Mouse (Mus musculus) midbrain, embryonic 13.5 days (tissue): ENCODE measurements around the gene Rai1. TPM values are rescaled to one million over a fixed set of nuclear protein-coding genes. Genes with fewer than 3 reads are reported as not detected.

Experiments
- ATAC-seq: fragments of 200-750 bp; cut with Nextera tagmentation; 2 replicates; pipeline ENCODE4 v1.8.0; 2017; ENCODE audit warnings: mild to moderate bottlenecking, moderate TSS enrichment, moderate library complexity
- H3K27ac ChIP-seq: fragments of 300-500 bp; sonication (generic); 2 replicates; pipeline ENCODE4 v1.5.1; 2015; ENCODE audit warnings: inconsistent platforms, mild to moderate bottlenecking, moderate library complexity
- H3K27me3 ChIP-seq: fragments of 300-500 bp; sonication (generic); 2 replicates; pipeline ENCODE4 v1.6.1; 2015; ENCODE audit warnings: mild to moderate bottlenecking, inconsistent platforms
- H3K36me3 ChIP-seq: fragments of 300-500 bp; sonication (generic); 2 replicates; pipeline ENCODE4 v1.6.1; 2015; ENCODE audit warnings: mild to moderate bottlenecking, inconsistent platforms
- H3K4me1 ChIP-seq: fragments of 300-500 bp; sonication (generic); replicated peaks from 2 replicates; pipeline ENCODE4 v1.6.1; 2015; ENCODE audit warnings: inconsistent platforms
- H3K4me2 ChIP-seq: fragments of 300-500 bp; sonication (generic); replicated peaks from 2 replicates; pipeline ENCODE4 v1.6.1; 2015; ENCODE audit warnings: moderate library complexity, mild to moderate bottlenecking, inconsistent platforms
- H3K4me3 ChIP-seq: fragments of 300-500 bp; sonication (generic); replicated peaks from 2 replicates; pipeline ENCODE4 v1.5.1; 2015; ENCODE audit warnings: mild to moderate bottlenecking, inconsistent platforms
- H3K9ac ChIP-seq: fragments of 300-500 bp; sonication (generic); replicated peaks from 2 replicates; pipeline ENCODE4 v1.6.1; 2015; ENCODE audit warnings: mild to moderate bottlenecking, inconsistent platforms
- H3K9me3 ChIP-seq: fragments of 300-500 bp; sonication (generic); 2 replicates; pipeline ENCODE4 v1.6.1; 2016; ENCODE audit warnings: mild to moderate bottlenecking, inconsistent platforms
- WGBS: fragments of 180-500 bp; shearing (Covaris S2); methylation state at CpG from one replicate; pipeline ENCODE4 v1.1.7; 2015; 5-methylcytosine and 5-hydroxymethylcytosine counted together
- polyA plus RNA-seq: library from polyadenylated mRNA; unstranded; fragments of >200 nt; fragmentation: Nextera tagmentation; extraction: Ambion mirVana; gene quantifications from 2 replicates; pipeline ENCODE4 v1.2.1, GENCODE M21; 2015

The Rai1 gene
- polyA plus RNA-seq, 1 experiment from 2014 or later, result 32.7 TPM

- Histone ChIP-seq H3K4me1 (no peaks in the 10 kb centered on the region), H3K36me3 (no peaks in the 10 kb centered on the region), H3K4me3 (no peak overlapping the region), H3K27me3 (no peaks in the 10 kb centered on the region), H3K27ac (no peak overlapping the region), H3K9me3 (no peaks in the 10 kb centered on the region; the same call in 1 of the 2 replicates), H3K4me2 (no peak overlapping the region), H3K9ac (no peak overlapping the region)
- WGBS, result 81% methylated on average over 15 of the region's 15 CpGs
- no peak for ATAC-seq
Measured at GRCm38 (mm10) chr11:60073936-60074502, 30.8 kb upstream of the Rai1 start.

GRCm38 (mm10) chr11:60076183-60076582, 28.6 kb upstream of the Rai1 start:
- H3K9me3 ChIP-seq, result no peaks in the 10 kb centered on the region; the same call in 1 of the 2 replicates
- H3K9ac ChIP-seq, result no peak overlapping the region
- no peaks in the 10 kb centered on the region for H3K36me3 ChIP-seq
- no peak overlapping the region for H3K27ac ChIP-seq
- no peak for ATAC-seq
- 82% methylated on average over 3 of the region's 3 CpGs for WGBS
- H3K27me3 ChIP-seq, result no peaks in the 10 kb centered on the region
- no peak overlapping the region for H3K4me3 ChIP-seq
- H3K4me1 ChIP-seq, result no peaks in the 10 kb centered on the region
- no peak overlapping the region for H3K4me2 ChIP-seq

- no peaks in the 10 kb centered on the region; the same call in 1 of the 2 replicates for H3K9me3 ChIP-seq
- no peak overlapping the region for H3K27ac ChIP-seq
- no peak for ATAC-seq
- no peaks in the 10 kb centered on the region for H3K27me3 ChIP-seq
- H3K4me2 ChIP-seq, result no peak overlapping the region
- H3K4me1 ChIP-seq, result no peaks in the 10 kb centered on the region
- H3K4me3 ChIP-seq, result no peak overlapping the region
- WGBS, result 17% methylated on average over 4 of the region's 4 CpGs
- H3K36me3 ChIP-seq, result no peaks in the 10 kb centered on the region
- no peak overlapping the region for H3K9ac ChIP-seq
Measured at GRCm38 (mm10) chr11:60076790-60077189, 28.0 kb upstream of the Rai1 start.

- Histone ChIP-seq H3K36me3 (no peaks in the 10 kb centered on the region), H3K4me1 (peaks cover 9% of the 10 kb centered on the region), H3K4me3 (no peak overlapping the region), H3K4me2 (no peak overlapping the region), H3K9ac (no peak overlapping the region), H3K27ac (no peak overlapping the region), H3K27me3 (no peaks in the 10 kb centered on the region), H3K9me3 (0 out of 2 replicates have a peak, but pooled peaks cover 2% of the 10 kb centered on the region)
- ATAC-seq, result no peak
- WGBS, result 33% methylated on average over 2 of the region's 2 CpGs
Measured at GRCm38 (mm10) chr11:60084589-60084988, 20.2 kb upstream of the Rai1 start.

GRCm38 (mm10) chr11:60086676-60087075, 18.1 kb upstream of the Rai1 start:
- Histone ChIP-seq H3K9me3 (0 out of 2 replicates have a peak, but pooled peaks cover 2% of the 10 kb centered on the region), H3K9ac (no peak overlapping the region), H3K4me3 (no peak overlapping the region), H3K4me2 (no peak overlapping the region), H3K27me3 (no peaks in the 10 kb centered on the region), H3K36me3 (no peaks in the 10 kb centered on the region), H3K27ac (no peak overlapping the region), H3K4me1 (peaks cover 9% of the 10 kb centered on the region)
- ATAC-seq, result no peak
- WGBS, result 63% methylated on average over 1 of the region's 1 CpGs

- Histone ChIP-seq H3K27me3 (no peaks in the 10 kb centered on the region), H3K36me3 (no peaks in the 10 kb centered on the region), H3K4me2 (no peak overlapping the region), H3K9ac (no peak overlapping the region), H3K4me1 (peaks cover 28% of the 10 kb centered on the region), H3K27ac (no peak overlapping the region), H3K9me3 (0 out of 2 replicates have a peak, but pooled peaks cover 2% of the 10 kb centered on the region), H3K4me3 (no peak overlapping the region)
- peak; percentile 86 for ATAC-seq
- 31% methylated on average over 4 of the region's 4 CpGs for WGBS
Measured at GRCm38 (mm10) chr11:60088947-60089346, 15.9 kb upstream of the Rai1 start.

GRCm38 (mm10) chr11:60090696-60091421, 14.0 kb upstream of the Rai1 start:
- ATAC-seq, result no peak

GRCm38 (mm10) chr11:60091422-60091761, 13.4 kb upstream of the Rai1 start:
- Histone ChIP-seq H3K4me1 (peaks cover 48% of the 10 kb centered on the region), H3K4me3 (no peak overlapping the region), H3K9me3 (0 out of 2 replicates have a peak, but pooled peaks cover 2% of the 10 kb centered on the region), H3K27ac (no peak overlapping the region), H3K9ac (no peak overlapping the region), H3K36me3 (no peaks in the 10 kb centered on the region), H3K27me3 (no peaks in the 10 kb centered on the region), H3K4me2 (no peak overlapping the region)
- WGBS, result 66% methylated on average over 7 of the region's 7 CpGs
- no peak for ATAC-seq

More at GRCm38 (mm10) chr11:60090696-60091421, 14.0 kb upstream of the Rai1 start:
- H3K27me3 ChIP-seq, result no peaks in the 10 kb centered on the region
- H3K9me3 ChIP-seq, result 0 out of 2 replicates have a peak, but pooled peaks cover 2% of the 10 kb centered on the region
- no peaks in the 10 kb centered on the region for H3K36me3 ChIP-seq
- 89% methylated on average over 5 of the region's 5 CpGs for WGBS
- no peak overlapping the region for H3K27ac ChIP-seq
- H3K4me3 ChIP-seq, result no peak overlapping the region
- no peak overlapping the region for H3K4me2 ChIP-seq
- H3K4me1 ChIP-seq, result peaks cover 47% of the 10 kb centered on the region
- no peak overlapping the region for H3K9ac ChIP-seq

- H3K9me3 ChIP-seq, result no peaks in the 10 kb centered on the region
- no peaks in the 10 kb centered on the region for H3K27me3 ChIP-seq
- peak overlapping the region; percentile 37; the same call in 1 of the 2 replicates for H3K9ac ChIP-seq
- ATAC-seq, result no peak
- no peaks in the 10 kb centered on the region for H3K36me3 ChIP-seq
- H3K4me2 ChIP-seq, result no peak overlapping the region
- H3K4me1 ChIP-seq, result peaks cover 48% of the 10 kb centered on the region
- H3K27ac ChIP-seq, result peak overlapping the region; percentile 91
- H3K4me3 ChIP-seq, result no peak overlapping the region
Measured at GRCm38 (mm10) chr11:60093227-60093626, 11.6 kb upstream of the Rai1 start.

GRCm38 (mm10) chr11:60093984-60094587, 10.7 kb upstream of the Rai1 start:
- 15% methylated on average over 7 of the region's 7 CpGs for WGBS
- Histone ChIP-seq H3K9ac (peak overlapping the region; percentile 37; the same call in 1 of the 2 replicates), H3K4me2 (peak overlapping the region; percentile 19; the same call in 1 of the 2 replicates)

GRCm38 (mm10) chr11:60094909-60095810, 9.7 kb upstream of the Rai1 start:
- Histone ChIP-seq H3K4me3 (no peak overlapping the region), H3K4me2 (no peak overlapping the region), H3K9ac (0 out of 2 replicates have a peak overlapping the region, but pooled peaks have one; percentile 7), H3K27ac (peak overlapping the region; percentile 91), H3K9me3 (no peaks in the 10 kb centered on the region), H3K36me3 (no peaks in the 10 kb centered on the region), H3K27me3 (no peaks in the 10 kb centered on the region), H3K4me1 (peaks cover 38% of the 10 kb centered on the region)
- 51% methylated on average over 9 of the region's 9 CpGs for WGBS
- peak; percentile 15 for ATAC-seq

More at GRCm38 (mm10) chr11:60093984-60094587, 10.7 kb upstream of the Rai1 start:
- Histone ChIP-seq H3K4me1 (peaks cover 42% of the 10 kb centered on the region), H3K36me3 (no peaks in the 10 kb centered on the region), H3K27ac (peak overlapping the region; percentile 91), H3K27me3 (no peaks in the 10 kb centered on the region), H3K4me3 (no peak overlapping the region), H3K9me3 (no peaks in the 10 kb centered on the region)
- peak; percentile 83 for ATAC-seq
